Mouse (Mus musculus): ENCODE measurements around the gene Ppp1r14b. TPM values are rescaled to one million over a fixed set of nuclear protein-coding genes. Genes with fewer than 3 reads are reported as not detected.

Gene Ppp1r14b
- polyA plus RNA-seq, 1 experiment from 2014 or later: 102 TPM

DNA sequence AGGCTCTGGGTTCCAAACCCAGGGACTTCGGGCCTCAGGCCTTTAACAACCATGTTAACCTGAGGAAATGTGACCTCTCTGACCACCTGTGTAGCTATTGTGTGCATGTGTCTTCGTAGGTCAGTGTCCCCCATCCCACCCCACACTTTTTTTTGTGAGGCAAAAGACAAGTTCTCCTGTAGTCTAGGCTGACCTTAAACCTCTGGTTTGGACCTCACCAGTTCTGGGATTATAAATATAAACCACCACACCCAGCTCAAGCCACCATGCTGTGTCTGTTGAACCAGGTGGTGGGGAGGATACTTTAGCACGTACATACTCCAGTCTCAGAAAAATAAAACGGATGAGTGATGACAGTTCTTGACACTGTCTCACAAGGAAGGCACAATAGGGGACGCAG is 24.8 kb upstream of the Ppp1r14b start:
- Histone ChIP-seq H3K9me3 (ENCODE audit: control insufficient read depth) (no peaks in the 10 kb centered on the region), H3K36me3 (ENCODE audit: control insufficient read depth, insufficient read depth) (peaks cover 22% of the 10 kb centered on the region), H3K4me3 (ENCODE audit: low read depth, low read length) (no peak overlapping the region; the same call in 1 of the 2 replicates), H3K27ac (ENCODE audit: low read depth, low read length) (0 out of 2 replicates have a peak overlapping the region, but pooled peaks have one; percentile 11), H3K4me2 (replicated peaks; ENCODE audit: low read depth) (peak overlapping the region; percentile 77), H3K9ac (ENCODE audit: low read depth, low read length) (0 out of 2 replicates have a peak overlapping the region, but pooled peaks have one; percentile 63), H3K27me3 (replicated peaks; ENCODE audit: control insufficient read depth, insufficient read depth, low read length) (no peaks in the 10 kb centered on the region), H3K4me1 (replicated peaks; ENCODE audit: control insufficient read depth, insufficient read depth, low read length) (peaks cover 6% of the 10 kb centered on the region; the same call in 1 of the 2 replicates)
- ATAC-seq: no peak
- 41% methylated on average over 5 of the region's 5 CpGs for WGBS
- TF ChIP-seq CTCF (IDR thresholded peaks at IDR 0.05; ENCODE audit: low read depth): no peak

DNA sequence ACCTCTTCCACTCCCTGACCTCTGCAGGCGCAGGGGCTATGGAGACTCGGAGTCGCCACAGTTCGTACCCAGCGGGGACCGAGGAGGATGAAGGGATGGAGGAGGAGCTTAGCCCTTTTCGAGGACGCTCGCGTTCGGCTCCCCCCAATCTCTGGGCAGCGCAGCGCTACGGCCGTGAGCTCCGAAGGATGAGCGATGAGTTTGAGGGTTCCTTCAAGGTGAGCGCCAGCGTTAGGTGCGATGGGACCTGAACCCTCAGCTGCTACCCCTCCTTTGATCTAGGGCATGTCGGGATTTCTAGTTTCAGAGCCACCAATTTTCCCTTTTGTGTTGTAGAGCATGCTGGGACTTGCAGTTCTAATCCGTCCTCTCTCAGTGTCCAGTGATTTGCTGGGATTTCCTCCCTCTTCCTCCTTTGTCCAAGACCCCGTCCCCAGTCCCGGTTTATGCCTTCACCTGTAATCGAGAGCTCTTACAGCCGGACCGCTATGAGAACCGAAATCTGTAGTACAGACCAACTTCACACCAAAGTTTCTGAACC is 24.1 kb upstream of the Ppp1r14b start:
- peak overlapping the region; percentile 92 for H3K27ac ChIP-seq (ENCODE audit: low read depth, low read length)
- TF ChIP-seq CTCF (IDR thresholded peaks at IDR 0.05; ENCODE audit: low read depth): no peak
- peak; percentile 2; the same call in 1 of the 2 replicates for ATAC-seq
- H3K4me1 ChIP-seq (replicated peaks; ENCODE audit: control insufficient read depth, insufficient read depth, low read length): peaks cover 6% of the 10 kb centered on the region; the same call in 1 of the 2 replicates
- peak overlapping the region; percentile 63 for H3K9ac ChIP-seq (ENCODE audit: low read depth, low read length)
- H3K9me3 ChIP-seq (ENCODE audit: control insufficient read depth): no peaks in the 10 kb centered on the region
- peak overlapping the region; percentile 77 for H3K4me2 ChIP-seq (replicated peaks; ENCODE audit: low read depth)
- no peaks in the 10 kb centered on the region for H3K27me3 ChIP-seq (replicated peaks; ENCODE audit: control insufficient read depth, insufficient read depth, low read length)
- peaks cover 29% of the 10 kb centered on the region for H3K36me3 ChIP-seq (ENCODE audit: control insufficient read depth, insufficient read depth)
- peak overlapping the region; percentile 56 for H3K4me3 ChIP-seq (ENCODE audit: low read depth, low read length)
- under 1% methylated on average over 28 of the region's 28 CpGs for WGBS

DNA sequence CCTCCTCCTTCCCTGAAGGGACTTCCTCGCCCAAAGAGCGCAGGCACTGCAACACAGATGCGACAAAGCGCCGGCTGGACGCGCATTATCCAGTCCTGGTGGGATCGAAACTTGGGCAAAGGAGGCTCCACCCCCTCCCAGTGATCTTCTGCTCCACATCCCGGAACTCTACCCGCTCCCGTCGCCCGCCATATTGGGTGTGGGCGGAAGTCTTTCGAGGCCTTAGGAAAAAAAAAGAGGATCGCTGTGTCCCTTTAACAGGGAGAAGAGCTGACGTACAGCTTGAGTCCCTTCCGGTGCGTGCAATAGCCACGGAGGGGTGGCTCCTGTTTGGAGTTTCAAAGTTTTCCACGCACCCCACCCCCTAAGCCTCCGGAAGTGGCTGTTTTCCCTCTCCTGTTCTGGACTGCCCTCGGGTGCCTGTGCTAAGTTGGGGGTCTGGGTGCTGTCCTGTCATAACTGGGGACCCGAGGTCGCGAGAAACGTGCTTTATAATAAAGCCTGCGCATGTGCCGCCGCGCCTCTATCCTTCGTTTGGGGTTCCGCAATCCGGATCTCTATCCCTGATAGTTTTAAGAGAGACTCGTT is 23.3 kb upstream of the Ppp1r14b start:
- no peaks in the 10 kb centered on the region for H3K27me3 ChIP-seq (replicated peaks; ENCODE audit: control insufficient read depth, insufficient read depth, low read length)
- H3K27ac ChIP-seq (ENCODE audit: low read depth, low read length): peak overlapping the region; percentile 92
- ATAC-seq: peak; percentile 58
- H3K4me1 ChIP-seq (replicated peaks; ENCODE audit: control insufficient read depth, insufficient read depth, low read length): peaks cover 6% of the 10 kb centered on the region; the same call in 1 of the 2 replicates
- WGBS: under 1% methylated on average over 35 of the region's 35 CpGs
- H3K4me3 ChIP-seq (ENCODE audit: low read depth, low read length): peak overlapping the region; percentile 56
- peaks cover 37% of the 10 kb centered on the region for H3K36me3 ChIP-seq (ENCODE audit: control insufficient read depth, insufficient read depth)
- H3K4me2 ChIP-seq (replicated peaks; ENCODE audit: low read depth): peak overlapping the region; percentile 77
- peak overlapping the region; percentile 63 for H3K9ac ChIP-seq (ENCODE audit: low read depth, low read length)
- H3K9me3 ChIP-seq (ENCODE audit: control insufficient read depth): no peaks in the 10 kb centered on the region
- TF ChIP-seq CTCF (IDR thresholded peaks at IDR 0.05; ENCODE audit: low read depth): no peak

DNA sequence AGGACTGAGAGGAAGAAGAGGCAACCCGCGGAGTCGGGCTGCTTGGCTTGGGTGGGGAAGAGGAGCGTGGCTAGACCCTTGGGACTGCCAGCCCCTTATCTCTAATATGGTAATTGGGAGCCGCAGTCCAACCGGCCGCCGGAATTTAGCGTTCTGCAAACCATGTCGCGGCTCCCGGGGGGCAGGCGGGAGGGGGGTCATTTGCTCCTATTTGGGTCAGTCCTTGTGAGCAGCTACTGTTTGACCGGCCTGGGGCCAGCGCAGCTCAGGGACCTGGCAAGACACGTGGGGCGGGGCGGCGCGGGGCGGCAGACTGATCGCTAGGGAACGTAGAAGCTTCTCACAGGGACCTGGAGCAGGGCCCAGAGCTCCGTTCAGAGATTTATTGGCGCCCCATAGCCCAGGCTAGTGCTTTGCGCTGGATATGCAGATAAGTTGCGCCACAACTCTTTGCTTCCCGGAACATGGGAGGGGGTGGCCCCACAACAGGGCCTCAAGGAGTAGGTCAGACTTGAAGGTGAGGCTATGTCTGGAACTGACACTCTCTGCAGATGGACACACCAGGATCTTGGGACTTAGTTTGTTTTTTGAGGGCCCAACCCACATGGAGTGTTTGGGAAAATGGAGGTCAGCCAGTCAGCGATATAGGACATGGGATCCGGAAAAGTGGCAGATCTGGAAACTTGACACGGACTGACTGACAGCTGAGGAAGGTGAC is 22.6 kb upstream of the Ppp1r14b start:
- Histone ChIP-seq H3K9ac (ENCODE audit: low read depth, low read length) (peak overlapping the region; percentile 59), H3K27ac (ENCODE audit: low read depth, low read length) (peak overlapping the region; percentile 92), H3K36me3 (ENCODE audit: control insufficient read depth, insufficient read depth) (peaks cover 44% of the 10 kb centered on the region), H3K4me1 (replicated peaks; ENCODE audit: control insufficient read depth, insufficient read depth, low read length) (peaks cover 6% of the 10 kb centered on the region; the same call in 1 of the 2 replicates), H3K4me2 (replicated peaks; ENCODE audit: low read depth) (peak overlapping the region; percentile 77), H3K27me3 (replicated peaks; ENCODE audit: control insufficient read depth, insufficient read depth, low read length) (no peaks in the 10 kb centered on the region), H3K4me3 (ENCODE audit: low read depth, low read length) (peak overlapping the region; percentile 56), H3K9me3 (ENCODE audit: control insufficient read depth) (no peaks in the 10 kb centered on the region)
- 0 out of 2 replicates have a peak, but pooled peaks have one; percentile 7 for TF ChIP-seq CTCF (IDR thresholded peaks at IDR 0.05; ENCODE audit: low read depth)
- 2% methylated on average over 31 of the region's 31 CpGs for WGBS
- peak; percentile 60 for ATAC-seq

DNA sequence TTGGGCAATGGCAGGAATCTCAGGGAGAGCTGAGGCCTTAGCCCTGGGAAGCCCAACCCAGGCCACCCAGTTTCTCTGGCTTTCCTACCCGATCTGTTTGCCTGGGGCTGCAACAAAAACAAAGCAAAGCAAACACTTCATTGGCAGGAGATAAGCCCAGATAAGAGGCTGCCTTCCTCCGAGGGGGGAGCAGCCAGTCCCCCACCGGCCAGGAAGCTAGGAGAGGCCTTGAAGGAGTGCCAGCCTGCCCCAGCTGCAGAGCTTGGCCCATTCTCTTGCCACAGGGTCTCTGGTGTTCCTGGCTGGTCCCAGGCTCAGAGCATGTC is 22.1 kb upstream of the Ppp1r14b start:
- ATAC-seq: peak; percentile 5
- H3K27me3 ChIP-seq (replicated peaks; ENCODE audit: control insufficient read depth, insufficient read depth, low read length): no peaks in the 10 kb centered on the region
- H3K9ac ChIP-seq (ENCODE audit: low read depth, low read length): 0 out of 2 replicates have a peak overlapping the region, but pooled peaks have one; percentile 59
- H3K4me1 ChIP-seq (replicated peaks; ENCODE audit: control insufficient read depth, insufficient read depth, low read length): peaks cover 6% of the 10 kb centered on the region; the same call in 1 of the 2 replicates
- H3K27ac ChIP-seq (ENCODE audit: low read depth, low read length): peak overlapping the region; percentile 92
- H3K36me3 ChIP-seq (ENCODE audit: control insufficient read depth, insufficient read depth): peaks cover 49% of the 10 kb centered on the region
- no peak for TF ChIP-seq CTCF (IDR thresholded peaks at IDR 0.05; ENCODE audit: low read depth)
- H3K9me3 ChIP-seq (ENCODE audit: control insufficient read depth): no peaks in the 10 kb centered on the region
- peak overlapping the region; percentile 77 for H3K4me2 ChIP-seq (replicated peaks; ENCODE audit: low read depth)
- H3K4me3 ChIP-seq (ENCODE audit: low read depth, low read length): peak overlapping the region; percentile 56; the same call in 1 of the 2 replicates
- WGBS: 2% methylated on average over 3 of the region's 3 CpGs

DNA sequence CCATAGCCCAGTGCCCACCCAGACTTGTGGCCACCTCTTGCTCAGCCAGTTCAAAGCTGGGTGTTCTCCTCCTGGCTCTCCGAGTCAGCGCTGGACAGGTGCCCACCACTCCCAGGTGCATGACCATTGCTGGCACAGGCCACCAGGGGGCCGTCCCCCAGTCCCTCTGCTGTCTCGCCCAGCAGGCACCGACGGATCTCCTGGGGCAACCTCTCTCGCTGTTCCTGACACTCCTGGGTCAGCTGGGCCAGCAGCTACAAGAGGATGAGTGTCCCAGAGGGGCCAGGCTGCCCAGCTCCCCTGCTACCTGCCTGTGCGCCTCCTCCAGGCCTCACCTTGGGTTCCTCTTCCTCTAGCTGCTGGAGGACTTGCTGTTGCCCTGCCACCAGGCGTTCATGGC is 20.7 kb upstream of the Ppp1r14b start:
- Histone ChIP-seq H3K4me3 (ENCODE audit: low read depth, low read length) (no peak overlapping the region), H3K36me3 (ENCODE audit: control insufficient read depth, insufficient read depth) (peaks cover 63% of the 10 kb centered on the region), H3K9me3 (ENCODE audit: control insufficient read depth) (no peaks in the 10 kb centered on the region), H3K4me1 (replicated peaks; ENCODE audit: control insufficient read depth, insufficient read depth, low read length) (peaks cover 6% of the 10 kb centered on the region; the same call in 1 of the 2 replicates), H3K9ac (ENCODE audit: low read depth, low read length) (no peak overlapping the region), H3K4me2 (replicated peaks; ENCODE audit: low read depth) (0 out of 2 replicates have a peak overlapping the region, but pooled peaks have one; percentile 3), H3K27me3 (replicated peaks; ENCODE audit: control insufficient read depth, insufficient read depth, low read length) (no peaks in the 10 kb centered on the region), H3K27ac (ENCODE audit: low read depth, low read length) (peak overlapping the region; percentile 57)
- 39% methylated on average over 9 of the region's 9 CpGs for WGBS
- TF ChIP-seq CTCF (IDR thresholded peaks at IDR 0.05; ENCODE audit: low read depth): peak; percentile 73
- no peak for ATAC-seq
